Mouse (Mus musculus) heart, adult 11 months (tissue): ENCODE results near the gene Uts2b.

Experiments used
- DNase-seq: peaks from one replicate; pipeline ENCODE4 v3.0.0; 2022

The Uts2b gene

GRCm38 (mm10) chr16:27370191-27370590 lies at the start of gene Uts2b:
TSS of gene Uts2b (minus strand) at chr16:27370239.
- DNase-seq, result no peak

GRCm38 (mm10) chr16:27417632-27418031 lies 47.6 kb upstream of the Uts2b start:
- no peak for DNase-seq

DNA sequence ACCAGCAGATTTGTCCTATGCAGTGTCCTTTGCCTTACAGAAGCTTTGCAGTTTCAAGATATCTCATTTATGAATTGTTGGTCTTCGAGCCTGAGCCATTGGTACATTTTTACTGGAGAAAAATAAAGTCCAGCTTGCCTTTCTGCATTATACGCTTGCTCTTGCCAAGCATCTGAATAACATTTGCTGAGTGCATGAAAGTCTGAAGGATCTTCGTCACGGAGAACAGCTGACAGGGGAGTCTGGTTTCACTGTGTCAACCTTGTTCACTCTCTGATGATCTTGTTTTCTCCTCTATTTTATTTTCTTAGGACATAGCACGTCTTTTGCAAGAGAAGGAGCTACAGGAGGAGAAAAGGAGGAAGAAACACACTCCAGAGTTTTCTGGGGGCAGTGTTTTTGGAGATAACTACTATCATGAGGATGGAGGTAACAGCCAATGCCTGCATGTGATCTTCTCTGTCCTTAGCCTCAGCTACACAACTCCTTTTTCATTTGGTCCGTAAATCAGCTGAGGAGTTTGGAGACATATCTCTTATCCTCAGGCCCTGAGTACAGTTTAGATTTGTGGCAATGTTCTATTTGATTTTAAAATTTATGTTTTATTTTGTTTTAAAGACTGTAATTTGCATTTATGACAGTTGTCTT lies 47.0 kb upstream of the Uts2b start:
- DNase-seq, result no peak

- no peak for DNase-seq
Observed at GRCm38 (mm10) chr16:27404107-27404506, 34.1 kb upstream of the Uts2b start.

GRCm38 (mm10) chr16:27401579-27401978 lies 31.5 kb upstream of the Uts2b start:
- no peak for DNase-seq

- DNase-seq, result no peak
Observed at GRCm38 (mm10) chr16:27399719-27400253, 29.7 kb upstream of the Uts2b start.

DNA sequence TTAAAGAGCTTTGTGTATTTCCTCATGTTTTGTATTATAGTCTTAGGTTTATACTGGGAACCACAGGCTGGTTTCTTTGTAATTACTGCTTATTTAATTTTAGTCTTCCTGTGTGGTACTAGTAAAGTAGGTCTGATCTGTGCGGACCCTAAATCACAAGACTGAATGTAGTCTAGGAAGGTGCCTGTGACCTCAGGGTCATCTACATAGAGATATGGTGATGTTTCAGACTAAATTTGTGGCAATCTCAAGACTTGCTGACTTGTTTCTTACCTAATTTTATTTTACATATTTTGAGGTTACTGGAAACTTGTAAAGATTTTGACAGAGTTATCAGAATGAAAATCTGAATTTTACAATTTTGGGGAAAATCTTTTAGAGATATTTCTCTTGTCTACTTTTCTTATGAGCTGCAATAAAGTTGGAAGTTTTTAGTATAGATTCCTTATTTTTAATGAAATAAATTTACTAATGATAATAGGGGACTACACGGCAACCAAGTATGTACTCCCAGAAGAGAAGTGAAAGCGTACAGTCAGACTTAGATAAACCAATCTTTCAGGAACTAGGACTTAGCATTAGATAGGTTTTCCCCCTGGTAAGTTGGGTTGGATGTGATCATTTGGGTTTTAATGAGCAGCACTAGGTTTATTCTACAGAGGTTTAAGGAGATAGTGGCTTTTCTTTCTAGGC lies 29.1 kb upstream of the Uts2b start:
- no peak for DNase-seq

DNA sequence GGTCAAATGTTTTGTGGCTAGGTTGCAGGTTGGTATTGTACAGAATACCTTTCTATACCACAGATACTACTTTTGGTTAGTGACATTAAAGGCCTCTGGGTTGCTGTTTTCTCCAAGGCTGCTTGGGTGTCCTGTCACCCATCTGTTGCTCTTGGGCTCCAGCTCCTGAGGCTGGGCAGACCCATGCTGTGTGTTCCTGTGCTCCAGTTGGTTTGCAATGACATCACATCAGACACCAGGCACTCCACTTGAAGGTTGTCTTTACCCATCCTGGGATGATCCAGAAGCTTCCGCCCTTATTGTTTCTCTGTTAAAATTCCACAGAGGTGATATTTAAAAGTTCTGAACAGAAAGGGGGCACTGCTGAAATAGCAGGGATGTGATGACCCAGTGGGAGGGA lies 26.9 kb upstream of the Uts2b start:
- DNase-seq, result no peak

DNA sequence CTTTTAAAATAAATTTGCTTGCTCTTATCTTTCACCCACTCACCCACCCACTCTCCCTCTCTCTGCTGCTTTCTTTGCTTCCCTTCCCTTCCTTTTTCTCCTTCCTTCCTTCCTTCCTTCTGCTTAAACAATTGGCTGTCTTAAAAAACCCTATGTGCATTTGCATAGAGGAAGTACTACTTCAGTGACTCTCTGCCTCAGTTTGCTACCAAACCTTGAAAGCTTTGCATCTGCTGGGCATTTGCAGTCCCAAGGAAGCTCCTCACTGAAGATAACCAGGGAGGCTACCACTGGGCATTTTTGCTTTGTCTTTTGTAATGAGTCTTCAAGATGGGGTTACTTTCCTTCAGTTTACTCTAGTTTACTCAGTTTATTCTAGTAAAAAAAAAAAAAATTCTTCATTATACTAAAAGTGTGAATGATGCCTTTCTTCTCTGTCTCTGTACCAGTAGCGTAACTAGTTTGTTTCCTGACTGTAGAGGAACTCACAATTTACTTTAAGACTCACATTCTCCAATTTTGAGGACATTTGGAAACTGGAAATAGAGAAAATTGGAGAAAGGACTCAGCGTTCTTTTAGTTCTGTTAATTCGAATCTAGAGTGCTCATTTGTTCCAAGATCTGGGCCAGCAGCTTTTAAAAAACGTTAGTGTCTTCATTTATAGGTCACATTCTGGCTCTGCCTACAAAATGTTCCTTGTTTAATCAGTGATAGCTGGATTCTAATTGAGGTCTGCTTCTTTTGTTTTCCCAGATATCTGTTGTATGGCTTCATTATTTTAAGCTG lies 25.4 kb upstream of the Uts2b start:
- no peak for DNase-seq

DNA sequence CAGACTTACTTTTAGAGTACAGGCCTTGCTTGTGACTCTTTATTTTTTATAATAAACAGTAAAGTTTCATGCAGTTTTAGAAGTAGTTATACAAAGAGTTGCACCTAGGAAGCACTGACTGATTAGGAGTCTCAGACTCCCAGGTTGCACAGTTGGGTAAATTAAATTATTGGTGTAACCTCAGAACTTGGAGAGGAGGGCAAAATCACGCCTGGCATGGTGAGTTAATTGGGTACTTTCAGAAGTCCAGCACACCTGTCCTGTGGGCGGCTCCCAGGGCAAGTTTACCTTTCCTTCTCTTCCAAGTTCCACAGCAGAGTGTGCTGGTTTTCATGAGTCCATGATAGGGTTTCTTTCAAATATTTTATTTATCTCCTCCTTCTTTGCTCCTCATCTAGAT lies 21.8 kb upstream of the Uts2b start:
- no peak for DNase-seq

- no peak for DNase-seq
Observed at GRCm38 (mm10) chr16:27390306-27390705, 20.3 kb upstream of the Uts2b start.

- peak; percentile 96 for DNase-seq
Observed at GRCm38 (mm10) chr16:27389534-27390282, 19.7 kb upstream of the Uts2b start.

- DNase-seq, result peak; percentile 99
Observed at GRCm38 (mm10) chr16:27388761-27389451, 18.9 kb upstream of the Uts2b start, which contains the start of gene Ccdc50. TSS of gene Ccdc50 (plus strand) at chr16:27388869.

DNA sequence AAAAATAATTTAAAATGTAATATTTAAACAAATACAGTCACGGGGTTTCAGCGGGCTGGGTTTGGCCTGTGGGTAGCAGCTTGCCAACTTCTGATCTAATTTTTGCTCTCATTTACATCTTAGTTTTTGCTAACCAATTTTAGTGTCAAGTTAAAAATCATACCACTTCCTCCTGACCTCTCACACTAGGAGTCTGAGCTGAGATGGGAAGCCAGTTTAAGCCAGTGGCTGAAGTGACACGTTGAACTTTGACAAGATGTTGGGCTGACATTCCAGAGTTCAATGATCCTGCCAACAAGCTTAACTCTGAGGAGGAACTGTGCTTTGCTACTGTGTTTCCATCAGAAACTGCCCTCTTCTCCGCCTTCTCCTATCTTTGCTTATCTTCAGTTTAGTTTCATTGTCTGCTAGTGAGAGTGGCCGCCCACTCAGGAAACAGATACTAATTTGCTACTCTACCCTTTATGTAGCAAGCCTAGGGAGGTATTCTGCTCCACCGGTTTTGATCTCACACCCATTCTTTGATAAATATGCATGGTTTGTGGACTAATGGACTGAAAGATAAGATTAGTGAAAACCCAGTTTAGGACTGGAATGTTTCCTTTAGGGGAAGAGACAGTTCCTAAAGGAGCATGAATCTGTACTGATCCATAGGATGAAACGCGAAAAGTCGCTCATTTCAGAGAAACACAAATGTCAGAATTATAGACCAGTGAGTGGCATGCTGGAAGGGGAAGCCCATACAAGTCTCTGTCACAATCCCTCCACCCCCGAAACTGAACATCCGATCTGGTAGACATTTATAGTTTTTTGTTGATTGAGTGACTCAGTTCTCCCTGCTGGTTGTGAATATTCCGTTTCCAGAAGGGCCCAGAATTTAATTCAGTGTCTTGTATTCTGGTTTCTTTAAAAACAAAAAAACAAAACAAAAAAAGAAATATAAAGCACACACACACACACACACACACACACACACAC lies 17.9 kb upstream of the Uts2b start:
- DNase-seq, result peak; percentile 90

DNA sequence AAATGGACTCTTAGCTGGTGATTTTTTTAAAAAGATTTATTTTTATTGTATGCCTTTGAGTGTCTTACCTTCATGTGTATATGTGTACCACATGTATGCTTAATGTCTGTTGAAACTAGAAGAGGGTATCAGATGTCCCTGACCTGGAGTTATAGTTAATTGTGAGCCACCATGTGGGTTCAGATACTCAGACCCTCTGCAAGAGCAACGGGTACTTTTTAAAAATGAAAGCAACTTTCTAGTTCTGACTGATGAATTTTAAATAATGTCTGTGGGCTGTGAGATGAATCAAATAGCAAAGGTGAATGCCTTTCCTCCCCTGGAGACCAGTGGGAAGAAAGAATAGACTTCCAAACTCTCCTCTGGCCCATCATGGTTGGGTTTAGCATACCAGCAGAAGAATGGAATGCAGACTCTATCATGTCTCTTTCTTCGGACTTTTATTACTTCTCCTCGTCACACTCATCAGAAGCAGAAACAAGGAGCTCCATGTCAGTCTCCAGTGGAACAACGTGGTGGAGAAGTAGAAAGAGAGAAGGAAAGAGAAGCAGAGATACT lies 16.9 kb upstream of the Uts2b start:
- DNase-seq, result no peak

DNA sequence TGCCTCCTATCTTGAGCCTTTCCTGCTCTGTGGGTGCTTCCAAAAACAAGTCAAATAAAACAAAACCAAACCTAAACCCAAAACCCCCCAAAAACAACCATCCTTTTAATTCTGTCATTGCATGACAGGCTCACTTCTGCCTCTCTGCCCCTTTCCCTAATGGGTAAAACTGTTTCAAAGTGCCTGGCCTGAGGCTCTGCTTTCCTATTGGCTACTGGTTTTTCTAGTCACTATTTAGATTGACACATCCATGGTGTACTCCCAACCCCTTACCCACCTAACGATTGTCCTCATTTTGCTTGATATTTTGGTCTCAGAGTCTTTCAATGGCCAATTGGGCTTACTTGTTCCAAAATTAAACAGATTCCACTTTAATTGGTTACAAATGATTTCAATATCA lies 15.6 kb upstream of the Uts2b start:
- DNase-seq, result no peak

- DNase-seq, result peak; percentile 91
Observed at GRCm38 (mm10) chr16:27384893-27385603, 15.0 kb upstream of the Uts2b start.

DNA sequence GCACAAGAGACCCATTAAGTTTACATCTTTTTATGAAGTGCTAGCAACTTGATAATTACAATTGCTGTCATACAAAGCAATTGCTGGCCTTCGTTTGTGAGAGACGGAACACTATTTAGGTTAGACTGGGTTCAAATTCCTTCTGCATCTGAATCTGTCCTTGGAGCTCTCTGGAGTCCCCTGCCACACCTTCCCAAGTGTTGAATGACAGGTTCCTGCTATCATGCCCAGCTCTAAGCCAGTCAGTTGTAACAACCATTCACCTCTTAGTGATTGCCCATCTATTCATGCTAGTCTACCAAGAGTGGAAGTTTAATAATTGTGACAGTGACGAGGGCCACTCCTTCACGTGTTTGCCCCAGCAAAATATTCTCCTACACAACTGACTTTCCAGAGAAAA lies 12.2 kb upstream of the Uts2b start:
- DNase-seq, result no peak

- DNase-seq, result no peak
Observed at GRCm38 (mm10) chr16:27376556-27376955, 6.5 kb upstream of the Uts2b start.

DNA sequence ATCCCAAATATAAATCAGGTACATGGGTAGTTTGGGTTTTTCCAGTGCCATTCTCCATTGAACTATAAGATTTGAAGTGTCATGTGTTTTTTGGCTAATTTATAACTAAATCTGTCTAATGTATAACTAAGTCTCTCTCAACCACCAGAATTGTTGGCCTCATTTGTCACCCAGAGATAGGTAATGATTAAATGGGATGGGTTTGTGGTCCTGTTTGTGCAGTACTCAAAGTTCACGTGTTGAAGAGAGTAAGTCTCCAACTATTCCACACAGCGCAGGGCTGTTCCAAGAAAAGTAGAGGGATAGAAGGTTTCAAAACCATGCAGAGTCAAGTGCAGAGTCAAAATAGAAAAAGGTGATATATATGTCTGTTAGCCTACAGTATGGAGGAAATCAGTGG lies 5.3 kb upstream of the Uts2b start:
- no peak for DNase-seq
